Mouse (Mus musculus) cerebellum, adult 2 months (tissue): ENCODE measurements around the gene Zcrb1. TPM values are rescaled to one million over a fixed set of nuclear protein-coding genes. Genes with fewer than 3 reads are reported as not detected.
"Not testable (repeated sequence)": the region's sequence is repeated elsewhere in the genome, so short reads cannot be mapped to it uniquely, and the experiment has no call there.

Source experiments
- DNase-seq, 2 experiments: peaks; one replicate each; pipeline ENCODE4 v3.0.0; 2021
- H3K27ac ChIP-seq: fragments of 200-500 bp; 2 replicates; pipeline ENCODE4 v1.5.1; 2012; ENCODE audit warnings: low read length, control low read depth, inconsistent platforms; ENCODE audit not compliant: insufficient read depth
- H3K27me3 ChIP-seq: fragments of 200-500 bp; 2 replicates; pipeline ENCODE4 v1.6.1; 2012; ENCODE audit warnings: inconsistent platforms, mild to moderate bottlenecking, low read length, moderate library complexity; ENCODE audit not compliant: control insufficient read depth, insufficient read depth
- H3K4me1 ChIP-seq: fragments of 200-500 bp; 2 replicates; pipeline ENCODE4 v1.6.1; 2011; ENCODE audit warnings: low read length; ENCODE audit not compliant: control insufficient read depth, insufficient read depth
- H3K4me3 ChIP-seq: fragments of 200-500 bp; replicated peaks from 2 replicates; pipeline ENCODE3; 2011; ENCODE audit warnings: mild to moderate bottlenecking, low read depth, low read length, control low read depth; ENCODE audit not compliant: insufficient read depth
- CTCF ChIP-seq: fragments of 200-500 bp; IDR thresholded peaks from 2 replicates; pipeline ENCODE4 v1.5.1; 2011; ENCODE audit warnings: low read depth, mild to moderate bottlenecking, control low read depth, low read length, moderate library complexity, borderline replicate concordance; ENCODE audit not compliant: insufficient read depth
- POLR2A ChIP-seq: fragments of 200-500 bp; IDR thresholded peaks from 2 replicates; pipeline ENCODE4 v1.6.1; 2011; ENCODE audit warnings: low read length, control low read depth, borderline replicate concordance; ENCODE audit not compliant: insufficient read depth
- whole genome bisulfite sequencing: fragments of 180-500 bp; shearing (Covaris S2); methylation state at CpG from one replicate; pipeline ENCODE4 v1.1.7; 2018; 5-methylcytosine and 5-hydroxymethylcytosine counted together
- polyA plus RNA-seq: library from polyadenylated mRNA; depleted of rRNA; stranded (reverse); fragments of >200 nt; gene quantifications from 2 replicates; pipeline ENCODE4 v1.2.3, GENCODE M21; 2012

Gene Zcrb1
- polyA plus RNA-seq, 1 experiment = 157 TPM

GRCm38 (mm10) chr15:93398699-93399540, 786 bp upstream of the Zcrb1 start:
- WGBS = 4% methylated on average over 36 of the region's 36 CpGs
- Histone ChIP-seq H3K27me3 (no peaks in the 10 kb centered on the region), H3K4me3 (peak overlapping the region; percentile 56), H3K4me1 (0 out of 2 replicates have a peak, but pooled peaks cover 4% of the 10 kb centered on the region), H3K27ac (no peak overlapping the region)
- TF ChIP-seq CTCF = no peak
- TF ChIP-seq POLR2A = no peak
- peak in 1 of 2 experiments; percentile 15 for DNase-seq

- WGBS = 2% methylated on average over 11 of the region's 11 CpGs
- no peak for DNase-seq
- H3K27me3 ChIP-seq = no peaks in the 10 kb centered on the region
- H3K4me3 ChIP-seq = peak overlapping the region; percentile 56
- H3K27ac ChIP-seq = no peak overlapping the region
- 0 out of 2 replicates have a peak, but pooled peaks cover 4% of the 10 kb centered on the region for H3K4me1 ChIP-seq
- TF ChIP-seq POLR2A (no peak), CTCF (no peak)
Measured at GRCm38 (mm10) chr15:93397269-93397668, 865 bp downstream of the Zcrb1 start.

- 67% methylated on average over 5 of the region's 5 CpGs for WGBS
- Histone ChIP-seq H3K4me3 (no peak overlapping the region), H3K27me3 (no peaks in the 10 kb centered on the region), H3K4me1 (no peaks in the 10 kb centered on the region), H3K27ac (no peak overlapping the region)
- no peak for DNase-seq
- no peak for TF ChIP-seq CTCF
- no peak for TF ChIP-seq POLR2A
Measured at GRCm38 (mm10) chr15:93381337-93381736, 16.8 kb downstream of the Zcrb1 start.

GRCm38 (mm10) chr15:93379177-93379576, 19.0 kb downstream of the Zcrb1 start:
- H3K4me1 ChIP-seq = no peaks in the 10 kb centered on the region
- TF ChIP-seq POLR2A = no peak
- no peak for TF ChIP-seq CTCF
- no peaks in the 10 kb centered on the region for H3K27me3 ChIP-seq
- no peak overlapping the region for H3K27ac ChIP-seq
- H3K4me3 ChIP-seq = no peak overlapping the region
- 83% methylated on average over 3 of the region's 3 CpGs for WGBS
- DNase-seq = no peak

GRCm38 (mm10) chr15:93375696-93376095, 22.4 kb downstream of the Zcrb1 start:
- H3K4me1 ChIP-seq = no peaks in the 10 kb centered on the region
- H3K4me3 ChIP-seq = no peak overlapping the region
- TF ChIP-seq POLR2A = no peak
- TF ChIP-seq CTCF = no peak
- WGBS = 92% methylated on average over 5 of the region's 5 CpGs
- no peaks in the 10 kb centered on the region for H3K27me3 ChIP-seq
- no peak for DNase-seq
- no peak overlapping the region for H3K27ac ChIP-seq

GRCm38 (mm10) chr15:93372525-93373119, 25.5 kb downstream of the Zcrb1 start:
- not testable (repeated sequence) for H3K4me3 ChIP-seq, DNase-seq, H3K27me3 ChIP-seq, H3K4me1 ChIP-seq, H3K27ac ChIP-seq

- Histone ChIP-seq H3K27ac (no peak overlapping the region), H3K4me3 (no peak overlapping the region), H3K27me3 (no peaks in the 10 kb centered on the region), H3K4me1 (no peaks in the 10 kb centered on the region)
- WGBS = 84% methylated on average over 2 of the region's 2 CpGs
- no peak for DNase-seq
- no peak for TF ChIP-seq POLR2A
- no peak for TF ChIP-seq CTCF
Measured at GRCm38 (mm10) chr15:93371838-93372237, 26.3 kb downstream of the Zcrb1 start.

- WGBS = 48% methylated on average over 9 of the region's 9 CpGs
- no peak for DNase-seq
- no peak for TF ChIP-seq POLR2A
- Histone ChIP-seq H3K27me3 (no peaks in the 10 kb centered on the region), H3K4me3 (no peak overlapping the region), H3K4me1 (no peaks in the 10 kb centered on the region), H3K27ac (no peak overlapping the region)
Measured at GRCm38 (mm10) chr15:93368558-93368957, 29.6 kb downstream of the Zcrb1 start.
